Comparison of ENCODE assay signal across 8 mouse cellular contexts in genomic region chr7:18858310-18858916, GRCm38 (mm10). TPM values are rescaled to one million over a fixed set of nuclear protein-coding genes. Genes with fewer than 3 reads are reported as not detected.
DNase-seq lines count a peak whose midpoint lies in the region; ATAC-seq and TF ChIP-seq lines count a peak whose summit lies in the region.
"Had no signal": no experiment of that assay in that cellular context is flagged by ENCODE, and none has a peak within 500 bp of the region (broad histone marks: within the 10 kb centered on the region; RNA-seq: fewer than 3 reads in every experiment).

No protein-coding gene starts in this region.

- no peaks in the 10 kb centered on the region for H3K79me3 ChIP-seq in C2C12 (ENCODE audit: low read depth)

- ATAC-seq in heart, embryonic 16.5 days (replicated peaks; ENCODE audit: extremely low read depth, insufficient read depth, low FRiP score): peak; percentile 76
- ATAC-seq in liver, embryonic 11.5 days (replicated peaks; ENCODE audit: low FRiP score): no peak
- ATAC-seq in forebrain, embryonic 15.5 days (replicated peaks): no peak

- peak; percentile 78 for DNase-seq in R1 (ENCODE audit: low read depth, low spot score)
- DNase-seq in lung, adult 2 months: peak; percentile 30
- no peak for DNase-seq in liver, embryonic 11.5 days (ENCODE audit: low spot score)
- no peak for DNase-seq in B cell, adult 2 months

- no peak overlapping the region for H3ac ChIP-seq in C2C12 (ENCODE audit: control insufficient read depth, insufficient read length, low read depth)

- H3K4me1 ChIP-seq in heart, embryonic 16.5 days (ENCODE audit: control insufficient read depth, insufficient read depth, low read length): peaks cover 3% of the 10 kb centered on the region; the same call in 1 of the 2 replicates
- peaks cover 17% of the 10 kb centered on the region for H3K4me1 ChIP-seq in lung, adult 2 months (ENCODE audit: control insufficient read depth, insufficient read depth, low read length)
- H3K4me1 ChIP-seq in liver, embryonic 11.5 days (replicated peaks; ENCODE audit: control insufficient read depth, insufficient read depth, low read length): no peaks in the 10 kb centered on the region
- no peaks in the 10 kb centered on the region for H3K4me1 ChIP-seq in forebrain, embryonic 15.5 days
- H3K4me1 ChIP-seq: neural tube, embryonic 12.5 days had no signal

- peak overlapping the region; percentile 54 for H3K27ac ChIP-seq in heart, embryonic 16.5 days (ENCODE audit: low read length)
- H3K27ac ChIP-seq in liver, embryonic 11.5 days (ENCODE audit: low read depth, low read length): no peak overlapping the region
- H3K27ac ChIP-seq in forebrain, embryonic 15.5 days (replicated peaks): no peak overlapping the region
- H3K27ac ChIP-seq: neural tube, embryonic 12.5 days had no signal

- TF ChIP-seq POLR2A in lung, adult 2 months (IDR thresholded peaks at IDR 0.05; ENCODE audit: borderline replicate concordance, extremely low read depth, low read depth, low read length): no peak

- 62% methylated on average over 5 of the region's 5 CpGs for WGBS in heart, embryonic 16.5 days
- WGBS in lung, adult 2 months: 59% methylated on average over 5 of the region's 5 CpGs
- WGBS in liver, embryonic 11.5 days: 56% methylated on average over 5 of the region's 5 CpGs
- 87% methylated on average over 5 of the region's 5 CpGs for WGBS in forebrain, embryonic 15.5 days

- H3K36me3 ChIP-seq in C2C12 (ENCODE audit: control insufficient read depth, insufficient read depth): no peaks in the 10 kb centered on the region
- no peaks in the 10 kb centered on the region for H3K36me3 ChIP-seq in heart, embryonic 16.5 days (ENCODE audit: control insufficient read depth, insufficient read depth)
- H3K36me3 ChIP-seq in liver, embryonic 11.5 days (ENCODE audit: control insufficient read depth, insufficient read depth, low read length): no peaks in the 10 kb centered on the region
- H3K36me3 ChIP-seq in forebrain, embryonic 15.5 days: no peaks in the 10 kb centered on the region
- H3K36me3 ChIP-seq: neural tube, embryonic 12.5 days had no signal

- H3K9ac ChIP-seq in heart, embryonic 16.5 days (ENCODE audit: low read length): no peak overlapping the region
- no peak overlapping the region for H3K9ac ChIP-seq in liver, embryonic 11.5 days (ENCODE audit: low read depth, low read length)
- H3K9ac ChIP-seq in forebrain, embryonic 15.5 days (replicated peaks): no peak overlapping the region
- H3K9ac ChIP-seq: neural tube, embryonic 12.5 days had no signal

- H3K79me2 ChIP-seq in C2C12 (ENCODE audit: control insufficient read depth, insufficient read depth): no peaks in the 10 kb centered on the region

- TF ChIP-seq CTCF in C2C12 (IDR thresholded peaks at IDR 0.05; ENCODE audit: control insufficient read depth, insufficient read depth, insufficient read length): no peak
- TF ChIP-seq CTCF in lung, adult 2 months (IDR thresholded peaks at IDR 0.05; ENCODE audit: insufficient read depth, low read length): 0 out of 2 replicates have a peak, but pooled peaks have one; percentile 19

- no peak overlapping the region for H3K4me2 ChIP-seq in heart, embryonic 16.5 days (ENCODE audit: low read depth, low read length)
- no peak overlapping the region for H3K4me2 ChIP-seq in liver, embryonic 11.5 days
- H3K4me2 ChIP-seq in forebrain, embryonic 15.5 days (replicated peaks): no peak overlapping the region
- H3K4me2 ChIP-seq: neural tube, embryonic 12.5 days had no signal

- H3K9me3 ChIP-seq in heart, embryonic 16.5 days (replicated peaks; ENCODE audit: control insufficient read depth, low read length): peaks cover 4% of the 10 kb centered on the region; the same call in 1 of the 2 replicates
- no peaks in the 10 kb centered on the region for H3K9me3 ChIP-seq in liver, embryonic 11.5 days (ENCODE audit: control insufficient read depth, low read length)
- H3K9me3 ChIP-seq in forebrain, embryonic 15.5 days: no peaks in the 10 kb centered on the region
- H3K9me3 ChIP-seq: neural tube, embryonic 12.5 days had no signal

- H3K27me3 ChIP-seq in C2C12 (ENCODE audit: control insufficient read depth, insufficient read depth, insufficient read length): no peaks in the 10 kb centered on the region
- no peaks in the 10 kb centered on the region for H3K27me3 ChIP-seq in heart, embryonic 16.5 days (ENCODE audit: control insufficient read depth, insufficient read depth, low read length)
- H3K27me3 ChIP-seq in liver, embryonic 11.5 days (replicated peaks; ENCODE audit: control insufficient read depth, insufficient read depth, low read length): no peaks in the 10 kb centered on the region
- H3K27me3 ChIP-seq in forebrain, embryonic 15.5 days: no peaks in the 10 kb centered on the region
- H3K27me3 ChIP-seq: neural tube, embryonic 12.5 days had no signal

- no peak overlapping the region for H3K4me3 ChIP-seq in C2C12 (ENCODE audit: insufficient read depth, poor library complexity, severe bottlenecking)
- H3K4me3 ChIP-seq in heart, embryonic 16.5 days (ENCODE audit: low read length): no peak overlapping the region
- H3K4me3 ChIP-seq in lung, adult 2 months (replicated peaks; ENCODE audit: extremely low read depth, low read depth, low read length): peak overlapping the region; percentile 11
- no peak overlapping the region for H3K4me3 ChIP-seq in liver, embryonic 11.5 days (ENCODE audit: low read depth, low read length)
- H3K4me3 ChIP-seq in forebrain, embryonic 15.5 days: no peak overlapping the region
- H3K4me3 ChIP-seq: neural tube, embryonic 12.5 days had no signal

TF ChIP-seq in C2C12, 6 proteins besides CTCF, POLR2A, EP300 and RAD21:
- no peak for TF ChIP-seq CEBPB (IDR thresholded peaks at IDR 0.05; ENCODE audit: low read depth)
- peak; percentile 55 for TF ChIP-seq MYOD1 (IDR thresholded peaks at IDR 0.05; ENCODE audit: control insufficient read depth, insufficient read length, low read depth)
TF ChIP-seq in C2C12: peak in this region for 1.

RNA-seq across cellular contexts. Expression of gene Pglyrp1, which starts 12.7 kb away (rescaled TPM):
- 0.05 TPM for polyA plus RNA-seq in C2C12 (2012; fragmentation: generic; extraction: Trizol)
- polyA plus RNA-seq in heart, embryonic 16.5 days (2015; fragmentation: Nextera tagmentation; extraction: Ambion mirVana): 3.5 and 5.7 TPM in 2 replicates
- 46.7 and 112 TPM in 2 replicates for polyA plus RNA-seq in lung, adult 2 months (2012; rRNA removed)
- polyA plus RNA-seq in liver, embryonic 11.5 days (2014; fragmentation: Nextera tagmentation; extraction: Ambion mirVana): 7.9 TPM in 2 replicates
- 18.2 and 19.2 TPM in 2 replicates for polyA plus RNA-seq in forebrain, embryonic 15.5 days (2015; fragmentation: Nextera tagmentation; extraction: Ambion mirVana)

RNA-seq across cellular contexts. Expression of gene Mill2, which starts 18.6 kb away (rescaled TPM):
- polyA plus RNA-seq in C2C12 (2012; fragmentation: generic; extraction: Trizol): 0.18 TPM
- polyA plus RNA-seq in heart, embryonic 16.5 days (2015; fragmentation: Nextera tagmentation; extraction: Ambion mirVana): 0.50 and 0.69 TPM in 2 replicates
- polyA plus RNA-seq in lung, adult 2 months (2012; rRNA removed): 17.1 and 27.9 TPM in 2 replicates
- polyA plus RNA-seq in liver, embryonic 11.5 days (2014; fragmentation: Nextera tagmentation; extraction: Ambion mirVana): 0.21 and 0.26 TPM in 2 replicates
- 0.13 and 0.29 TPM in 2 replicates for polyA plus RNA-seq in forebrain, embryonic 15.5 days (2015; fragmentation: Nextera tagmentation; extraction: Ambion mirVana)

RNA-seq across cellular contexts. Expression of gene Psg17, which starts 37.0 kb away (rescaled TPM):
- not detected for polyA plus RNA-seq in C2C12 (2012; fragmentation: generic; extraction: Trizol)
- not detected in 2 replicates for polyA plus RNA-seq in heart, embryonic 16.5 days (2015; fragmentation: Nextera tagmentation; extraction: Ambion mirVana)
- 0.27 and 1.1 TPM in 2 replicates for polyA plus RNA-seq in lung, adult 2 months (2012; rRNA removed)
- polyA plus RNA-seq in liver, embryonic 11.5 days (2014; fragmentation: Nextera tagmentation; extraction: Ambion mirVana): 0.08 TPM in 2 replicates
- polyA plus RNA-seq in forebrain, embryonic 15.5 days (2015; fragmentation: Nextera tagmentation; extraction: Ambion mirVana): not detected in 2 replicates
- polyA plus RNA-seq: neural tube, embryonic 12.5 days had no signal

RNA-seq across cellular contexts. Expression of gene Ccdc61, which starts 51.8 kb away (rescaled TPM):
- polyA plus RNA-seq in C2C12 (2012; fragmentation: generic; extraction: Trizol): 10.8 TPM
- 21.7 and 23.7 TPM in 2 replicates for polyA plus RNA-seq in heart, embryonic 16.5 days (2015; fragmentation: Nextera tagmentation; extraction: Ambion mirVana)
- 22.7 and 26.9 TPM in 2 replicates for polyA plus RNA-seq in lung, adult 2 months (2012; rRNA removed)
- 20.8 and 21.1 TPM in 2 replicates for polyA plus RNA-seq in liver, embryonic 11.5 days (2014; fragmentation: Nextera tagmentation; extraction: Ambion mirVana)
- 26.5 and 27.9 TPM in 2 replicates for polyA plus RNA-seq in forebrain, embryonic 15.5 days (2015; fragmentation: Nextera tagmentation; extraction: Ambion mirVana)

Comparison
In these comparisons a context has a peak if more than half of its experiments do, and no peak if none do; other contexts are left out.
1. DNase-seq: peak in R1 (single experiment) and lung, adult 2 months (single experiment); none in liver, embryonic 11.5 days (single experiment) and B cell, adult 2 months (0 of 2).
2. RNA of gene Mill2, which starts 18.6 kb away (polyA plus RNA-seq): 17.1 to 27.9 TPM in lung, adult 2 months; 0.50 to 0.69 TPM in heart, embryonic 16.5 days, 0.21 to 0.26 TPM in liver, embryonic 11.5 days, 0.18 TPM in C2C12 (single experiment) and 0.13 to 0.29 TPM in forebrain, embryonic 15.5 days; every median in the first group is over 10 times any median in the second.